Mouse (Mus musculus): ENCODE measurements around the gene Cad.

Cad gene

DNA sequence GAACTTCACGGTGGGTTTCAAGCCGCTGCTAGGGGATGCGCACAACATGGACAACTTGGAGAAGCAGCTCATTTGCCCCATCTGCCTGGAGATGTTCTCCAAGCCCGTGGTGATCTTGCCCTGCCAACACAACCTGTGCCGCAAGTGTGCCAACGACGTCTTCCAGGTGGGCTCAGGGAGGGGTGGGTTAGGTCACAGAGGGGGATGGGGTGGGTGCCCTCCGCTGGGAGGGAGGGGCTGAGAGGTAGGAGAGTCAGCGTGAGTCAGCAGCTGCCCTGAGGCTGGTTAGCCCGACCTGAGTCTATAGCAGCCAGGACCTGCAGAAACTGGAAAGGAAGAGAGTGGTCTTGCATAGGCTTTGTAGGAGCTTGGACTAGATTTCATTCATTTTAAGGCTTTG, 62.3 kb downstream of the Cad start:
- DNase-seq: no peak

- DNase-seq: no peak
Measured at GRCm38 (mm10) chr5:31121111-31121510, 66.5 kb downstream of the Cad start.

DNA sequence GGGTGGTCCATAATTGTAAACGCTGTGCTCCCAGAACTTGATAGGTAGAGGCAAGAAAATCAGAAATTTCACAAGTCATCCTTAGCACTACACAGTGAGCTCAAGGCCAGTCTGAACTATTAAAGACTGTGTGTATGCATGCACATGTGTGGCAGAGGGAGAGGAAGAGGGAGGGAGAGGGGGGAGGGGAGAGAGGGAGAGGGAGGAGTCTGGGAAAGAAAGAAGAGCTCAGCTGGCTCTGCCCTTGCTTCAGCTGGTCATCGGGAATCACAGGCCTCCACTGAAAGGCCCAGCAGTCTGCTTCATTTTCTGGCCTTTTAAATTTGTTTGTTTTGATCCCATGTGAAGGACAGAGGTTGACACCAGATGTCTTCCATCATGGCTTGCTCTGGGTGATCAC, 68.9 kb downstream of the Cad start:
- no peak for DNase-seq

DNA sequence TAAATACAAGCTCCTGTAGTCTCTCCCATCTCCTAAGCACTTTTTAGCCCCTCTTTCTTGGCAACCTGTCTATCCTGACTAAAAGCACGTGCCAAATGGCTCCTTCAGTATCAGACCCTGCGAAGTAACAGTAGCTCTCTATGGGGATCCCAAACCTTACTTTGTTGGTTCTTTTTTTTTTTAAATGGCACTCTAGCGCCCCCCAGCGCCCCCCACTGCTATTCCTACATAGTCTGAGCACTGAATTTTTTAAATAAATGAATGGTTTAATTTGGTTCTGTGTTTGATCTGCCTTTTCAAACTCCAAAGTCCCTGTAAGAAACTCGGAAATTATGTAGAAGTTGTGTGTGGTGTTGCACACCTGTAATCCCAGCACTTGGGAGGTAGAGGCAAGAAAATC, 71.5 kb downstream of the Cad start:
- DNase-seq: no peak

All from kidney, adult 18-20 months (tissue).